Mouse (Mus musculus) C2C12 (cell line): ENCODE measurements around the gene Tsc22d2. TPM values are rescaled to one million over a fixed set of nuclear protein-coding genes. Genes with fewer than 3 reads are reported as not detected.
"Not testable (repeated sequence)": the region's sequence is repeated elsewhere in the genome, so short reads cannot be mapped to it uniquely, and the experiment has no call there.

Experiments used
- H3K27me3 ChIP-seq: one replicate; pipeline ENCODE4 v1.6.1; 2011; ENCODE audit not compliant: control insufficient read depth, insufficient read depth, insufficient read length
- H3K36me3 ChIP-seq: one replicate; pipeline ENCODE4 v1.6.1; 2011; ENCODE audit not compliant: control insufficient read depth, insufficient read depth
- H3K4me3 ChIP-seq: one replicate; pipeline ENCODE4 v1.5.1; 2011; ENCODE audit warnings: mild to moderate bottlenecking, control low read depth; ENCODE audit not compliant: poor library complexity, insufficient read depth, severe bottlenecking
- H3K79me2 ChIP-seq: one replicate; pipeline ENCODE4 v1.6.1; 2011; ENCODE audit not compliant: control insufficient read depth, insufficient read depth
- H3K79me3 ChIP-seq: one replicate; pipeline ENCODE4 v1.6.1; 2011; ENCODE audit warnings: low read depth, control low read depth
- H3ac ChIP-seq: one replicate; pipeline ENCODE3; 2011; ENCODE audit warnings: low read depth; ENCODE audit not compliant: control insufficient read depth, insufficient read length
- CEBPB ChIP-seq: IDR thresholded peaks from one replicate; pipeline ENCODE4 v1.6.1; 2011; ENCODE audit warnings: low read depth, mild to moderate bottlenecking, control low read depth, moderate library complexity
- CTCF ChIP-seq: IDR thresholded peaks from one replicate; pipeline ENCODE4 v1.5.1; 2011; ENCODE audit not compliant: control insufficient read depth, insufficient read depth, insufficient read length
- FOSL1 ChIP-seq: IDR thresholded peaks from one replicate; pipeline ENCODE4 v1.8.0; 2011; ENCODE audit warnings: mild to moderate bottlenecking, low read length; ENCODE audit not compliant: poor library complexity, insufficient read depth, severe bottlenecking
- MAX ChIP-seq: IDR thresholded peaks from one replicate; pipeline ENCODE4 v1.6.1; 2011; ENCODE audit warnings: mild to moderate bottlenecking, control low read depth
- MYOD1 ChIP-seq: IDR thresholded peaks from one replicate; pipeline ENCODE4 v1.6.1; 2011; ENCODE audit warnings: low read depth; ENCODE audit not compliant: control insufficient read depth, insufficient read length
- MYOG ChIP-seq: IDR thresholded peaks from one replicate; pipeline ENCODE4 v1.6.1; 2011; ENCODE audit not compliant: control insufficient read depth, insufficient read length; ENCODE audit errors: extremely low read depth
- USF1 ChIP-seq: IDR thresholded peaks from one replicate; pipeline ENCODE4 v1.6.1; 2011; ENCODE audit warnings: low read depth, mild to moderate bottlenecking, control low read depth, moderate library complexity
- polyA plus RNA-seq: library from polyadenylated mRNA; unstranded; fragments of >200 nt; fragmentation: generic; extraction: Trizol; gene quantifications from one replicate; pipeline ENCODE4 v1.2.1, GENCODE M21; 2012; ENCODE audit warnings: missing spikeins

The Tsc22d2 gene
- polyA plus RNA-seq, 1 experiment, result 11.6 TPM

- no peaks in the 10 kb centered on the region for H3K27me3 ChIP-seq
- peaks cover 64% of the 10 kb centered on the region for H3K36me3 ChIP-seq
- TF ChIP-seq MAX (no peak), MYOG (no peak), FOSL1 (no peak), MYOD1 (no peak), CTCF (no peak), CEBPB (no peak), USF1 (no peak)
- peaks cover 64% of the 10 kb centered on the region for H3K79me3 ChIP-seq
- H3K4me3 ChIP-seq, result no peak overlapping the region
- H3K79me2 ChIP-seq, result peaks cover 83% of the 10 kb centered on the region
- no peak overlapping the region for H3ac ChIP-seq
Observed at GRCm38 (mm10) chr3:58454414-58455205, 40.1 kb downstream of the Tsc22d2 start.

- H3K36me3 ChIP-seq, result peaks cover 65% of the 10 kb centered on the region
- TF ChIP-seq MAX (no peak), CEBPB (no peak), MYOG (no peak), FOSL1 (no peak), USF1 (no peak), CTCF (no peak), MYOD1 (no peak)
Observed at GRCm38 (mm10) chr3:58455255-58455654, 40.7 kb downstream of the Tsc22d2 start.

GRCm38 (mm10) chr3:58469655-58470437, 55.3 kb downstream of the Tsc22d2 start:
- TF ChIP-seq CEBPB (peak; percentile 94), MAX (no peak)
- H3K79me3 ChIP-seq, result no peaks in the 10 kb centered on the region

More at GRCm38 (mm10) chr3:58455255-58455654, 40.7 kb downstream of the Tsc22d2 start:
- Histone ChIP-seq H3K27me3 (no peaks in the 10 kb centered on the region), H3K79me3 (peaks cover 58% of the 10 kb centered on the region), H3ac (no peak overlapping the region), H3K79me2 (peaks cover 77% of the 10 kb centered on the region), H3K4me3 (no peak overlapping the region)

GRCm38 (mm10) chr3:58475298-58475697, 60.8 kb downstream of the Tsc22d2 start:
- H3K36me3 ChIP-seq, H3K79me3 ChIP-seq, H3ac ChIP-seq, H3K27me3 ChIP-seq, H3K79me2 ChIP-seq, H3K4me3 ChIP-seq: not testable (repeated sequence)

More at GRCm38 (mm10) chr3:58469655-58470437, 55.3 kb downstream of the Tsc22d2 start:
- H3K4me3 ChIP-seq, result no peak overlapping the region
- no peaks in the 10 kb centered on the region for H3K36me3 ChIP-seq
- no peak overlapping the region for H3ac ChIP-seq
- no peaks in the 10 kb centered on the region for H3K79me2 ChIP-seq
- H3K27me3 ChIP-seq, result no peaks in the 10 kb centered on the region

- H3K79me3 ChIP-seq, result no peaks in the 10 kb centered on the region
- TF ChIP-seq USF1 (no peak), FOSL1 (no peak), MYOD1 (no peak), MYOG (no peak), CTCF (no peak), CEBPB (no peak), MAX (no peak)
- no peaks in the 10 kb centered on the region for H3K36me3 ChIP-seq
- no peak overlapping the region for H3K4me3 ChIP-seq
- H3ac ChIP-seq, result no peak overlapping the region
- H3K79me2 ChIP-seq, result no peaks in the 10 kb centered on the region
- no peaks in the 10 kb centered on the region for H3K27me3 ChIP-seq
Observed at GRCm38 (mm10) chr3:58478755-58479455, 64.4 kb downstream of the Tsc22d2 start.

GRCm38 (mm10) chr3:58485883-58486282, 71.4 kb downstream of the Tsc22d2 start:
- TF ChIP-seq MYOD1 (no peak), MYOG (no peak), CTCF (no peak), FOSL1 (no peak), USF1 (no peak), CEBPB (no peak), MAX (no peak)
- no peaks in the 10 kb centered on the region for H3K27me3 ChIP-seq
- H3K4me3 ChIP-seq, result no peak overlapping the region

More at GRCm38 (mm10) chr3:58485883-58486282, 71.4 kb downstream of the Tsc22d2 start:
- Histone ChIP-seq H3K79me2 (no peaks in the 10 kb centered on the region), H3K36me3 (no peaks in the 10 kb centered on the region), H3K79me3 (no peaks in the 10 kb centered on the region), H3ac (no peak overlapping the region)
